Mouse (Mus musculus) liver, adult 2 months (tissue): Measurements from ENCODE around the gene Crip2.

Experiments used
- CTCF ChIP-seq: fragments of 200-500 bp; IDR thresholded peaks from 2 replicates; pipeline ENCODE4 v1.5.1; 2011; ENCODE audit warnings: low read depth, low read length, control low read depth
- POLR2A ChIP-seq: fragments of 200-500 bp; IDR thresholded peaks from 2 replicates; pipeline ENCODE4 v1.6.1; 2011; ENCODE audit warnings: low read length, control low read depth; ENCODE audit not compliant: insufficient read depth; ENCODE audit errors: extremely low read depth

GRCm38 (mm10) chr12:113149896-113150295, 9.9 kb downstream of the Crip2 start:
- TF ChIP-seq CTCF (no peak), POLR2A (no peak)
